ENCODE assay signal across 25 mouse cellular contexts in the genomic region with DNA sequence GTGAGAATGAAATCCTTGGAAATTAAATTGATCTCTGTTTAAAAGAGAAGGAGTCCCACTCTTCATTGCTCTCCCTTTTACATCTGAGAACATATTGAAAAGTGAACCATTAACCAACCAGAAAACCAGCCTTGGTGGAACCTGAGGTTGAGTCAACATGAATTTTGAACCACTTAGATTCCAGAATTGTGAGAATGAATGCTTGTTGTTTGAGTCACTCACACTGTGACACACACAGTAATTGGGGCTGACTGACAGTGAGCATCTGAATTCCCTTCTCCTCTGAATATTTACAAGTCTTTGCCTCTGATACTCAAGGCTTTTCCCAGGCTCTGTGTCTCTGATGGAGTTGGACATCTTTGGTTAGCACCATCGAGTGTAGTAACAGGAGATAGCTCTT.
"Had no signal": no experiment of that assay in that cellular context is flagged by ENCODE, and none has a peak within 500 bp of the region (broad histone marks: within the 10 kb centered on the region; RNA-seq: fewer than 3 reads in every experiment).

No protein-coding gene starts in this region.

- ATAC-seq: liver, embryonic 12.5 days; liver, postnatal 0 days; lung, postnatal 0 days; midbrain, embryonic 13.5 days; midbrain, embryonic 15.5 days; midbrain, embryonic 16.5 days had no signal

- H3K27me3 ChIP-seq: limb, embryonic 12.5 days; limb, embryonic 13.5 days; limb, embryonic 15.5 days; liver, embryonic 12.5 days; liver, embryonic 13.5 days; liver, embryonic 15.5 days; lung, embryonic 15.5 days; megakaryocyte, embryonic 14.5 days; midbrain, embryonic 12.5 days; midbrain, embryonic 13.5 days; midbrain, embryonic 15.5 days; neural tube, embryonic 12.5 days had no signal

- DNase-seq: left cerebral cortex, postnatal 4 days; liver; liver, embryonic 13.5 days; liver, postnatal 0 days; lung, adult 18-20 months; lung, adult 2 months; lung, embryonic 14.5 days; lung, postnatal 10 days; lung, postnatal 14 days; lung, postnatal 36 days; lung, postnatal 4 days; midbrain, embryonic 14.5 days had no signal
